Mouse (Mus musculus) spleen, adult 2 months (tissue): Measurements from ENCODE around the gene Cpne6. TPM values are rescaled to one million over a fixed set of nuclear protein-coding genes. Genes with fewer than 3 reads are reported as not detected.

Experiments
- DNase-seq, 2 experiments: peaks; one replicate each; pipeline versions ENCODE4 v3.0.0 to v3.0.0-alpha.2; 2012 to 2021; ENCODE audit warnings: low spot score in 2 of 2, low read depth in 1 of 2
- H3K27ac ChIP-seq: fragments of 200-500 bp; 2 replicates; pipeline ENCODE4 v1.5.1; 2012; ENCODE audit warnings: low read length, inconsistent platforms; ENCODE audit not compliant: insufficient read depth
- H3K27me3 ChIP-seq: fragments of 200-500 bp; 2 replicates; pipeline ENCODE4 v1.6.1; 2012; ENCODE audit warnings: mild to moderate bottlenecking, moderate library complexity, low read length, inconsistent platforms; ENCODE audit not compliant: control insufficient read depth, insufficient read depth
- H3K36me3 ChIP-seq: fragments of 200-500 bp; 2 replicates; pipeline ENCODE4 v1.6.1; 2012; ENCODE audit warnings: mild to moderate bottlenecking, low read length, inconsistent platforms; ENCODE audit not compliant: control insufficient read depth, insufficient read depth
- H3K4me1 ChIP-seq: fragments of 200-500 bp; 2 replicates; pipeline ENCODE4 v1.6.1; 2011; ENCODE audit warnings: inconsistent platforms; ENCODE audit not compliant: control insufficient read depth, insufficient read depth, insufficient read length
- H3K4me3 ChIP-seq: fragments of 200-500 bp; 2 replicates; pipeline ENCODE4 v1.5.1; 2011; ENCODE audit warnings: mild to moderate bottlenecking, inconsistent platforms; ENCODE audit not compliant: insufficient read depth, insufficient read length; ENCODE audit errors: extremely low read depth
- CTCF ChIP-seq: fragments of 200-500 bp; IDR thresholded peaks from 2 replicates; pipeline ENCODE4 v1.5.1; 2011; ENCODE audit warnings: mild to moderate bottlenecking, inconsistent platforms; ENCODE audit not compliant: insufficient read depth, insufficient read length, insufficient replicate concordance; ENCODE audit errors: extremely low read depth
- POLR2A ChIP-seq: fragments of 200-500 bp; IDR thresholded peaks from 2 replicates; pipeline ENCODE4 v1.6.1; 2011; ENCODE audit warnings: low read depth, low read length, inconsistent platforms
- WGBS: fragments of 180-500 bp; shearing (Covaris S2); methylation state at CpG from one replicate; pipeline ENCODE4 v1.1.7; 2018; 5-methylcytosine and 5-hydroxymethylcytosine counted together
- polyA plus RNA-seq: library from polyadenylated mRNA; depleted of rRNA; stranded (reverse); fragments of >200 nt; gene quantifications from 2 replicates; pipeline ENCODE4 v1.2.3, GENCODE M21; 2012

Cpne6 gene
- polyA plus RNA-seq, 1 experiment, result not detected

GRCm38 (mm10) chr14:55515846-55516245, 5.6 kb downstream of the Cpne6 start:
- Histone ChIP-seq H3K27me3 (peaks cover 5% of the 10 kb centered on the region), H3K4me3 (no peak overlapping the region), H3K4me1 (peaks cover 4% of the 10 kb centered on the region), H3K27ac (no peak overlapping the region), H3K36me3 (no peaks in the 10 kb centered on the region)
- no peak for DNase-seq
- WGBS, result 95% methylated on average over 4 of the region's 4 CpGs
- TF ChIP-seq CTCF, result no peak
- no peak for TF ChIP-seq POLR2A

DNA sequence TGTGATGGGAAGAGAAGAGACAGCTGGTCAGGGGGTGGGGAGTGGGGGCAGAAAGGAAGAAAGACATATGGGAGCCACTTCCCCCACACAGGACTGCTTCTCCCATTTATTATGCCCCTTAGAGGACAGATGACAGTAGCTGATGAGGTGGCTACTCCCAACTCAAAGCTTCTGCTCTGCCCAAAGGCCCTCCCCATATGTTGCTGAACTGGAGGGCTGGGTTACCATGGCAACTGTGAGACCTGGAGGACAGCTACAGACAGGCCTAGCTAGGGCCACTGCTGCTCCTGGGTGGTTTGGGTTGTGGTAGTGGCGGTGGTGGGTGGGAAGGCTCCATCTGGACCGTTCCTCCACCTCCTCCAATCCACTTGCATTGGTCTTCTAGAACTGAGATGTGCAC, 8.7 kb downstream of the Cpne6 start:
- H3K4me1 ChIP-seq, result peaks cover 4% of the 10 kb centered on the region
- H3K27ac ChIP-seq, result no peak overlapping the region
- 72% methylated on average over 2 of the region's 2 CpGs for WGBS
- no peak overlapping the region for H3K4me3 ChIP-seq
- no peak for DNase-seq
- no peak for TF ChIP-seq POLR2A
- no peak for TF ChIP-seq CTCF
- H3K27me3 ChIP-seq, result peaks cover 8% of the 10 kb centered on the region
- no peaks in the 10 kb centered on the region for H3K36me3 ChIP-seq

DNA sequence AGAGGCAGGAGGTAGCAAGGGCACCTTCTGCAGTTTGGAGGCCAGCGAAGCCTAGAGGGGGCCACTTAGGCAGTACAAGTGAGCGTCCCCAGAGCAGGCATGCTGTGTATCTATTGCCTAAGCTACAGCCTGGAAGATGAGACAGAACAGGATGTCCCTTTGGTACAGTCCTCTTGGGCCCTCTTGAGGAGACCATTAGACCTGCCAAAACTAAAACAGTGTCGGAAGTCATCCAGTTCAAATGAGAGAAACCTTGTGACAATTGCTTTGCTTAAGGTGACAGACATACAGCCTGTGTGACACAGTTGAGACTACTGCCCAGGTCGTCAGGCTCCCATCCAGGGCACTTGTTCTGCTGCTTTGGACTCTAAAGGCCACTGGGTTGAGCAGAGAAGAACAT, 9.4 kb downstream of the Cpne6 start:
- TF ChIP-seq POLR2A (no peak), CTCF (no peak)
- H3K27me3 ChIP-seq, result peaks cover 8% of the 10 kb centered on the region
- no peak overlapping the region for H3K27ac ChIP-seq
- no peak for DNase-seq
- peaks cover 4% of the 10 kb centered on the region for H3K4me1 ChIP-seq
- H3K4me3 ChIP-seq, result no peak overlapping the region
- WGBS, result 65% methylated on average over 4 of the region's 4 CpGs
- no peaks in the 10 kb centered on the region for H3K36me3 ChIP-seq

- H3K27me3 ChIP-seq, result peaks cover 8% of the 10 kb centered on the region
- peak overlapping the region; percentile 45 for H3K4me3 ChIP-seq
- peaks cover 4% of the 10 kb centered on the region for H3K4me1 ChIP-seq
- TF ChIP-seq POLR2A (no peak), CTCF (no peak)
- 4% methylated on average over 61 of the region's 61 CpGs for WGBS
- no peak for DNase-seq
- H3K27ac ChIP-seq, result no peak overlapping the region
- no peaks in the 10 kb centered on the region for H3K36me3 ChIP-seq
These were observed 10.5 kb downstream of the Cpne6 start for GRCm38 (mm10) chr14:55520451-55521361.

DNA sequence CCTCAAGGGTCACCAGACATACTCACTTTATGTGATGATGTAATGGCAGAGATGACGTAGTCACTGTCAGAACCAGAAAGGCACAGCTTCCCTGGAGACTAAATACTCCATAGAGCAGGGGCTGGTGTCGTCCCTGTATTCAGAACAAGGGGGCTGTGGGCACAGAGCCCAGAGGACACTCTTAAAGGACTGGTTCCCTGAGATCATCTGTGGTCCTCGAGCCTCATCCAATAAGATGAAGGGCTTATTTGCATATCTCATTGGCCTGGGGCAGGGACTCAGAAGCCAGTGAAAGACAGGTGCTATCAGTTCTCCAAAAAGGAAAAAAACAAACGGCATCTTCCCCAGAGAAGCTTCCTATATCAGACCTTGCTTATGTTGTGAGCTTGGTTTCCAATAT, 13.8 kb downstream of the Cpne6 start:
- no peaks in the 10 kb centered on the region for H3K36me3 ChIP-seq
- peaks cover 4% of the 10 kb centered on the region for H3K4me1 ChIP-seq
- WGBS, result 58% methylated on average over 4 of the region's 4 CpGs
- no peak for TF ChIP-seq CTCF
- TF ChIP-seq POLR2A, result no peak
- no peak overlapping the region for H3K4me3 ChIP-seq
- no peak overlapping the region for H3K27ac ChIP-seq
- peaks cover 8% of the 10 kb centered on the region for H3K27me3 ChIP-seq
- no peak for DNase-seq

GRCm38 (mm10) chr14:55524785-55525184, 14.5 kb downstream of the Cpne6 start, which contains the start of gene Nrl:
Gene Nrl (minus strand): TSS chr14:55524981.
- Histone ChIP-seq H3K27ac (no peak within 1 kb of the TSS), H3K27me3 (peaks cover 10% of the 10 kb centered on the region; the same call in 1 of the 2 replicates), H3K4me3 (no peak within 1 kb of the TSS), H3K4me1 (peaks cover 4% of the 10 kb centered on the region), H3K36me3 (no peaks in the 10 kb centered on the region)
- TF ChIP-seq POLR2A (no peak), CTCF (no peak)
- DNase-seq, result no peak
- WGBS, result 50% methylated on average over 8 of the region's 8 CpGs

GRCm38 (mm10) chr14:55526674-55527073, 16.4 kb downstream of the Cpne6 start:
- H3K27ac ChIP-seq, result no peak overlapping the region
- no peaks in the 10 kb centered on the region for H3K4me1 ChIP-seq
- DNase-seq, result no peak
- TF ChIP-seq CTCF, result no peak
- TF ChIP-seq POLR2A, result no peak
- 83% methylated on average over 2 of the region's 2 CpGs for WGBS
- no peak overlapping the region for H3K4me3 ChIP-seq
- peaks cover 5% of the 10 kb centered on the region; the same call in 1 of the 2 replicates for H3K27me3 ChIP-seq
- no peaks in the 10 kb centered on the region for H3K36me3 ChIP-seq
